Mouse (Mus musculus) bone marrow, adult 2 months (tissue): ENCODE data around the gene Ldlrad1. TPM values are rescaled to one million over a fixed set of nuclear protein-coding genes. Genes with fewer than 3 reads are reported as not detected.

Source experiments
- H3K27ac ChIP-seq: fragments of 200-500 bp; 2 replicates; pipeline ENCODE4 v1.5.1; 2012; ENCODE audit warnings: low read depth, mild to moderate bottlenecking, control low read depth, inconsistent platforms, low read length; ENCODE audit not compliant: control insufficient read depth, poor library complexity, insufficient read depth
- H3K4me1 ChIP-seq: fragments of 200-500 bp; 2 replicates; pipeline ENCODE4 v1.6.1; 2011; ENCODE audit warnings: low read length; ENCODE audit not compliant: control insufficient read depth, insufficient read depth
- H3K4me3 ChIP-seq: fragments of 200-500 bp; replicated peaks from 2 replicates; pipeline ENCODE3; 2011; ENCODE audit warnings: mild to moderate bottlenecking, low read depth, low read length, control low read depth; ENCODE audit not compliant: control insufficient read depth
- CTCF ChIP-seq: fragments of 200-500 bp; IDR thresholded peaks from 2 replicates; pipeline ENCODE4 v1.5.1; 2011; ENCODE audit warnings: low read length, control low read depth; ENCODE audit not compliant: control insufficient read depth, insufficient read depth
- POLR2A ChIP-seq: fragments of 200-500 bp; IDR thresholded peaks from 2 replicates; pipeline ENCODE4 v1.6.1; 2011; ENCODE audit warnings: low read depth, mild to moderate bottlenecking, control low read depth, low read length, borderline replicate concordance; ENCODE audit not compliant: control insufficient read depth
- WGBS: fragments of 180-500 bp; shearing (Covaris S2); methylation state at CpG from one replicate; pipeline ENCODE4 v1.1.7; 2018; 5-methylcytosine and 5-hydroxymethylcytosine counted together
- polyA plus RNA-seq: library from polyadenylated mRNA; stranded (reverse); fragments of >200 nt; gene quantifications from 2 replicates; pipeline ENCODE4 v1.2.4, GENCODE M21; 2011; ENCODE audit warnings: low replicate concordance; ENCODE audit not compliant: missing spikeins, insufficient read depth, insufficient read length

Ldlrad1 gene
- polyA plus RNA-seq, 1 experiment, result not detected

GRCm38 (mm10) chr4:107246040-107246439, 37.1 kb downstream of the Ldlrad1 start:
- 75% methylated on average over 1 of the region's 1 CpGs for WGBS
- H3K4me3 ChIP-seq, result no peak overlapping the region
- no peak for TF ChIP-seq POLR2A
- TF ChIP-seq CTCF, result no peak
- no peaks in the 10 kb centered on the region; the same call in 1 of the 2 replicates for H3K4me1 ChIP-seq
- no peak overlapping the region for H3K27ac ChIP-seq

GRCm38 (mm10) chr4:107247110-107247509, 38.1 kb downstream of the Ldlrad1 start:
- Histone ChIP-seq H3K27ac (no peak overlapping the region), H3K4me1 (no peaks in the 10 kb centered on the region; the same call in 1 of the 2 replicates), H3K4me3 (no peak overlapping the region)
- no peak for TF ChIP-seq CTCF
- no peak for TF ChIP-seq POLR2A
- WGBS, result 66% methylated on average over 9 of the region's 9 CpGs

GRCm38 (mm10) chr4:107248061-107248460, 39.1 kb downstream of the Ldlrad1 start:
- H3K4me1 ChIP-seq, result peaks cover 1% of the 10 kb centered on the region; the same call in 1 of the 2 replicates

GRCm38 (mm10) chr4:107249471-107249870, 40.5 kb downstream of the Ldlrad1 start:
- no peak for TF ChIP-seq POLR2A
- no peak for TF ChIP-seq CTCF
- Histone ChIP-seq H3K4me1 (peaks cover 1% of the 10 kb centered on the region; the same call in 1 of the 2 replicates), H3K4me3 (no peak overlapping the region), H3K27ac (no peak overlapping the region)
- 77% methylated on average over 2 of the region's 2 CpGs for WGBS

More at GRCm38 (mm10) chr4:107248061-107248460, 39.1 kb downstream of the Ldlrad1 start:
- no peak for TF ChIP-seq CTCF
- no peak for TF ChIP-seq POLR2A
- Histone ChIP-seq H3K27ac (no peak overlapping the region), H3K4me3 (no peak overlapping the region)
- 89% methylated on average over 3 of the region's 3 CpGs for WGBS

GRCm38 (mm10) chr4:107250494-107250893, 41.5 kb downstream of the Ldlrad1 start:
- TF ChIP-seq POLR2A (no peak), CTCF (peak; percentile 59)
- Histone ChIP-seq H3K27ac (no peak overlapping the region), H3K4me1 (peaks cover 1% of the 10 kb centered on the region; the same call in 1 of the 2 replicates), H3K4me3 (no peak overlapping the region)
- WGBS, result 20% methylated on average over 4 of the region's 4 CpGs

- 4% methylated on average over 11 of the region's 11 CpGs for WGBS
Measured at GRCm38 (mm10) chr4:107252522-107252921, 43.5 kb downstream of the Ldlrad1 start.

GRCm38 (mm10) chr4:107253125-107254091, 44.4 kb downstream of the Ldlrad1 start, which contains the start of the genes Lrrc42 and Hspb11:
Gene Lrrc42 (minus strand): TSS chr4:107253532.
Gene Hspb11 (plus strand): TSS chr4:107253593.
- Histone ChIP-seq H3K4me3 (peak within 1 kb of the TSS; percentile 98), H3K4me1 (peaks cover 1% of the 10 kb centered on the region; the same call in 1 of the 2 replicates), H3K27ac (peak within 1 kb of the TSS; percentile 89)
- WGBS, result under 1% methylated on average over 94 of the region's 101 CpGs
- TF ChIP-seq POLR2A, result no peak; the same call in 1 of the 2 replicates
- peak; percentile 4; the same call in 1 of the 2 replicates for TF ChIP-seq CTCF

More at GRCm38 (mm10) chr4:107252522-107252921, 43.5 kb downstream of the Ldlrad1 start:
- H3K27ac ChIP-seq, result no peak overlapping the region
- TF ChIP-seq CTCF, result no peak
- TF ChIP-seq POLR2A, result no peak
- H3K4me3 ChIP-seq, result peak overlapping the region; percentile 49
- H3K4me1 ChIP-seq, result peaks cover 1% of the 10 kb centered on the region; the same call in 1 of the 2 replicates

GRCm38 (mm10) chr4:107254414-107254813, 45.4 kb downstream of the Ldlrad1 start:
- 59% methylated on average over 3 of the region's 3 CpGs for WGBS
- Histone ChIP-seq H3K27ac (no peak overlapping the region), H3K4me1 (peaks cover 1% of the 10 kb centered on the region; the same call in 1 of the 2 replicates), H3K4me3 (no peak overlapping the region)
- TF ChIP-seq CTCF (no peak), POLR2A (no peak)
